Mouse (Mus musculus) 416B (cell line): ENCODE measurements around the gene Scd2.
"Not testable (repeated sequence)": the region's sequence is repeated elsewhere in the genome, so short reads cannot be mapped to it uniquely, and the experiment has no call there.

Source experiments
- DNase-seq: peaks from one replicate; pipeline ENCODE4 v3.0.0; 2011; ENCODE audit warnings: low read depth

Gene Scd2

DNA sequence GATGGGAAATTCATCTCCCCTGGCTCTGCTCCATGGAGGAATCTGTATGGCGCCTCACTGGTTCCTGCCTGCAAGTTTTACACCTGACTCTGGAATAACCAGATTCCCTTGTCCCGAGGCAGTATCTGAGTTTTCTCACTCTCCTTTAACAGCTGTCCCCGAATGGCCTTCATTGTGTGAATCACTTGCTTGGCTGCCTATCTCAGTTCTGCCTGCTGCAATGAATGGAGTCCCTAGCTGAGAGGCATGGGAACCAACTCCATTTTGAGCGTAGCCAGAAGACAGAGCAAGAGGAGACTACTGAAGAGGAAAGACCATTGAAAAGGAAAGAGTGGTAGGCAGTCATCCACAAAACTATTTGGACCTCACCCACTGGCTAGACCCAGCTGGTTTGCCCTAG is 19.8 kb upstream of the Scd2 start:
- no peak for DNase-seq

- DNase-seq: no peak
Observed at GRCm38 (mm10) chr19:44274452-44274851, 19.0 kb upstream of the Scd2 start.

- no peak for DNase-seq
Observed at GRCm38 (mm10) chr19:44275418-44275817, 18.1 kb upstream of the Scd2 start.

DNA sequence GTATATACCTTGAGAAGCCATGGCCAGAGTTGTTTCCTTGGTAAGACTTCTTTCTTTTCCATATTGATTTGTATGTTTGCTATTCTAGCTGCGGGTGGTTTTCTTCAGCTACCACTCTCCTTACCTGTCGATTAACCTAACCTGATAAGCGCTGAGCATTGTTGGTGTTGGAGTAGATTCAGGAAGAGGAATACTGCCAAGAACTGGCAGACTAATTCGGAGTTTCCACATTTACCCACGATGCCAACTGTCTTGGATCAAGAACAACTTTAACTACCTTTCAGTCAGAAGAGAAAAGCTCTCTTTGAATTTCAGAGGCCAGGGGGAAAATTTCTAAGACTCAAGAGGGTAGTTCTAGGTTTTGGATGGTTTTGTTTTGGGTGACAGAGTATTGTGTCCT is 16.6 kb upstream of the Scd2 start:
- no peak for DNase-seq

- DNase-seq: no peak
Observed at GRCm38 (mm10) chr19:44277931-44278330, 15.5 kb upstream of the Scd2 start.

DNA sequence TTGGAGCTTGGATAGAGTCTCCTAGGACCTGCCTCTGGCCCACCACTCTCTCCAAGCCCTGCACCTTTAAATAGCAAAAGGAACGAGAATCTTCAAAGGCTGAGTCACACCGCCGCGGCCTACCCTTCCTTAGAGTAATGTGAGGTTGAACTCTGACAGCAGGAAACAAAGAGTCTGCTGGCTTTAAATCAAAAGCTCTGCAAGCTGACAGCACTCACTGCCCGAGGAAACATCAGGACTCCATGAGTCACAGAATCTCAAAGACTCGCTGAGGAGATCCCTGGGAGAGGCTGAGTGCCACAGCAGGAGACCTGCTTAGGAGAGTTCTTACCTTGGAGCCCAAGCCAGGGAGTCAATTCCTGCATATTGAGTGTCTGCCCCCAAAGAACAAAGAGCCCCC is 12.7 kb upstream of the Scd2 start:
- DNase-seq: peak; percentile 87

DNA sequence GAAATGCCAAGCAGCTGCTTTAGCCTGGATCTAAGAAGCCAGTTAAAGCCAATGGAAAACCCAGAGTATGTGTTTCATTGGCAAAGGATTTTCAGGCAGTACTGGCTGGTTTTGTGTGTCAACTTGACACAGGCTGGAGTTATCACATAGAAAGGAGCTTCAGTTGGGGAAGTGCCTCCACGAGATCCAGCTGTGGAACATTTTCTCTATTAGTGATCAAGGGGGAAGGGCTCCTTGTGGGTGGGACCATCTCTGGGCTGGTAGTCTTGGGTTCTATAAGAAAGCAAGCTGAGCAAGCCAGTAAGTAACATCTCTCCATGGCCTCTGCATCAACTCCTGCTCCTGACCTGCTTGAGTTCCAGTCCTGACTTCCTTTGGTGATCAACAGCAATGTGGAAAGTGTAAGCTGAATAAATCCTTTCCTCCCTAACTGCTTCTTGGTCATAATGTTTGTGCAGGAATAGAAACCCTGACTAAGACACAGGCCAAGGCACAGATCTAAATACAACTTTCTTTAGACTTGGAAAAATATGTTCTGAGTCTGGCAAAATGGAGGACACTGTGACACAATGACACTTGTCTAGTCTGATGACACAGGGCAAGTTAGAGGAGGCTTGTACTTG is 11.5 kb upstream of the Scd2 start:
- not testable (repeated sequence) for DNase-seq

- no peak for DNase-seq
Observed at GRCm38 (mm10) chr19:44282534-44283156, 10.8 kb upstream of the Scd2 start.

- DNase-seq: no peak
Observed at GRCm38 (mm10) chr19:44283157-44284024, 10.1 kb upstream of the Scd2 start.

DNA sequence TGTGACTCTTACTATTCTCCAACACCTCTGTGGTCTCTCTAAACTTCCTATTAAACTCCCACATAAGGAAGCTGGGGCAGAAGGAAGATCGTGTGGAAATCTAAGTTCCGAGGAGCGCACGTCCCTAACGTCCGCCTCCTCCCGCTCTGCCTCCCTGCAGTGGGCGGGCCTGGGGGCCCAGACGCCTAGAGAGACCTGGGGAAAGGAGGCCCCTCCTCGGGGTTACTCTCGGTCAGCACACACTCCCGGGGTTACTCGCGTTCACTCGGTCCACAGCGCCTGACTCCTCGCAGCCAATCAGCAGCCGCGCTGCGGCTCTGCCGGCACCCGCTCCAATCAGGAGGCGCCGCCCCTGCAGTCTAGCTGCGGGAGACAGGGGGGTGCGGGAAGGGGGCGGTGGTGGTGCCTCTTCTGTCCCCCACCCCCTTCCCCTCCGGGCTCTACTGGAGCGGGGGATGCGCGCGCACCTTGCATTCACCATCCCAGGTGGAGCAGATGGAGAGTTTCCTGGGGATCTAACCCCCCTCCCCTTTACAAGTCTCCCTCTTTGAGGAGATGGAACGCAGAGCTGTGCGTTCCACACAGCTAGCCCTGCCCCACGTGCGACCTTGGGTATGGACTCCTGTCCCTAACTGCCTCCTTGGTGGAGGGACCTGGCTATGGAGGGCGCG is 9.3 kb upstream of the Scd2 start:
- no peak for DNase-seq

DNA sequence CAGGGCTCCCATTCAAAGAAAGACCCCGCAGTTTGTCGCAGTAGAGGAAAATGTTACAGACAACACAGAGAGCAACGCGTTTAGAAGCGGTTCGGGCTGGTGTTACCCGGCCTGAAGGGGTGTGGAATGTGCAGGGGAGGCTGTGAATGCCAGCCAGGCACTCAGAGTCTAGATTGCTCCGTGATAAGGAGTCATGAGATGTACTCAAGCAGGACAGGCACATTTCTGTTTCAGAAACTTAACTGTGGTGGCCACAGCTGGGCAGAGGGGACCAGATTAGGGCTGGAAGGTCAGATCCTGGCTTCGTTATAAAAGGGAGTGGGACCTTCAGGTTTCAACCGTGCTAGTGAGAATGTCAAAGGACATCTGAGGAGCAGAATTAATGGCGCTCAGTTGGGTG is 8.8 kb upstream of the Scd2 start:
- no peak for DNase-seq

DNA sequence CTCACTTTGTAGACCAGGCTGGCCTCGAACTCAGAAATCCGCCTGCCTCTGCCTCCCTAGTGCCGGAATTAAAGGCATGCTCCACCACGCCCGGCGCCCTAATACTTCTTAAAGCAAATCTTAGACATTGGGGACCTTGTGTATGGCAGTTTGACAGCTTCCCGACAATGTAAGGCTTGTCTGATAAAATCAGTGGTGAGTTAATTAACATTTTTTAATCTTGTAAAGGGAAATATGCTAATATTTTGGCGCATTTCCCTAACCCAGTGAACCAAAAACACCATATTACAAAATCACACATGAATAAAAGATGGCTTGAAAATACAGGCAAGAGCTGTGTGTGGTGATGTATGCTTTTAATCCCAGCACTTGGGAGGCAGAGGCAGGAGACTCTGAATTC is 7.9 kb upstream of the Scd2 start:
- no peak for DNase-seq

DNA sequence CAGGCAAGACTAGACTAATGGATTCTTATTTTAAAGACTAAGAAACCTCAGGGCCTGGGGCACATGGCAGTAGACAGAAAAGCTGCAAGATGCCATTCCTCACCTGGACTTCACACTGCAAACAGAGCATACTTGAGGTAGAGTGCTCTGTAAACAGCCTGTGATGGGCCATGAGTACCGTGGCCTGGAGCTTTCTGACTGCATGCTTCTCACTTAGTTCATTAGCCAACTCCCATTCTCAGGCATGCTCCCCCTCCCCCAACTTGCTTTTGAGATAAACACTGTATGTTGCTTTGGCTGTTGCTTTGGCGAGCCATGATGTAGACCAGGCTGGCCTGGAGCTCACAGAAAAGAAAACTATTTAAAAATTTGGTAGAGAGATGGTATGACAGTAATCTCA is 7.4 kb upstream of the Scd2 start:
- DNase-seq: no peak

- no peak for DNase-seq
Observed at GRCm38 (mm10) chr19:44287415-44288110, 5.9 kb upstream of the Scd2 start.

DNA sequence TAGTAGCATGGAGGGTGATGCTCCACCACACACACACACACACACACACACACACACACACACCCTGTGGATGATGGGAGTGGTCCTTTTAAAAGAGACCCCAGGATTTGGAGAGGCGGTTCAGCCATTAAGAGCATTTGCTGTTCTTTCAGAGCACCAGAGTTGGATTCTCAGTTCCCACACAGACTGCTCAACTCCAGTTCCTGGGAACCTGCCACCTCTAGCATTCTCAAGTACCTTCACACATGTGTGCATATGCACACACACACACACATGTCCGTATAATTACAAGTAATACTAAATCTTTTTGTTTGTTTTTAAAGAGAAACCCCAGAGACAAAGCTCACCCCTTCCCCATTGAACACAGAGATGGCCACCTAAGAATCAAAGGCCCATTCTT is 1.4 kb upstream of the Scd2 start:
- DNase-seq: no peak

DNA sequence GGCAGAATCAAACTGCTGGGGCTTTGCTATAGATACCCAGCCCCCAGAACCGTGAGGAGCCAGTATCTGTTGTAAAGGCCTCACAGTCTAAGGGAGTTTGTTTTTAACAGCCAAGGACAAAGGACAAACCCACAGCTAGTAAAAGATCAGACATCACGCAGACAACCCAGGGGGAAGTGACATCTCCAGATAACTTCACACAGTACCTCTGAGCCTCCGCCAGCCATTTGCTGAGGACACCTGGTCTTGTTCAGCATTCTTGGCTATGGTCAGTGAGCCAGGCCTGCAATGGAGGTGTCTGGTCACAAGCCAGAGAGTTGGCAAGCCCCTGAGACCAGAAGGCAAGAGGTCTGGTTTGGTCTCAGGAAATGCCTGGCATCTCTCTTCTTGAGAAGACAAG is 991 bp upstream of the Scd2 start:
- DNase-seq: no peak

DNA sequence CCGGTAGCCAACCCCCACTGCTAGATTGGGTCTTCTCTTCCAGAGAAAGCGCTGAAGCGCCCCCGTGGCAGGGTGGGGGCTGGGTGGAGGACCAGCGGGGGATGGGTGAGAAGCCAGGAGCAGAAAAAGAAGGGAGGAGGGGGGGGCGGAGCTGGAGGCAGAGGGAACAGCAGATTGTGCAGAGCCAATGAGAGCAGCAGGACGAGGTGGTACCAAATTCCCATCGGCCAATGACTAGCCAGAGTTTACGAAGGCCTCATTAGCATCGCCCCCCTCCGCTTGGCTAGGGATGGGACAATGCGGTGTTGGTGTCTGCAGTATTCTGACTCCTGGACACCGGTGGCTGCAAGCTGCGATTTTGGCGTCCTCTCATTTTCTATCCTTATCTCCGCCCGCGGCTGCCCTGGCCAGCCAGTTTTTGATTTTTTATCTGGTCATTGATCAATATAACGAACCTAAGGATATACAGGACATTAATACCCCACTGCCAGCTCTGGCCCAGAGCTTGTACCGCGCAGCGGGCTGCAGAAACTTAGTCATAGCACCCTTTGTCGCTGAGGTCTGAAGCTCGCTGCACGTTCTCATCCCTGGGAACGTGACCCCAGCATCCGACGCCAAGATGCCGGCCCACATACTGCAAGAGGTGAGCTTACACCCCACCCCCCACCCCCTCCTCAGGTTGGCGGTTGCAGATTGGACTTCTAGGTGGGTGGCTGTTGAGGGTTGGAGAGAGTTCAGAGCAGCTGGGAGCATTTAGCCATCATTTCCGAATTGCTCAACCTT is 486 bp downstream of the Scd2 start:
- DNase-seq: no peak

DNA sequence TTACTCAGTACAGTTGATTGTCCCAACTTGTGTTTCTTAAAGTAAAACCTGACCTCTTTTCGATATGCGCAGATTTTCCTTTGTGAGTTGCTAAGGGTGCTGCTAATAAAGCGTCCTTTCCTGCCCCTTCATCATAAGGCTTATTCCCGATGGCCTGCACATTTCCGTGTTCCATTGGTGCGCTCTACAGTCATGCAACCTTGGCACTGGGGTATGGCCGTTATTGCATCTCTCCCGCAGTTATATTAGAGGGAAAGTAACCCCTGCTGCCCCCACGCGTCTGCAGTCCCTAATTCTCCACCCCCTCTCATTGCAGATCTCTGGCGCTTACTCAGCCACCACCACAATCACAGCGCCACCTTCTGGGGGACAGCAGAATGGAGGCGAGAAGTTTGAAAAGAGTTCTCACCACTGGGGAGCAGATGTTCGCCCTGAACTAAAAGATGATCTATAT is 1.1 kb downstream of the Scd2 start:
- peak; percentile 57 for DNase-seq

DNA sequence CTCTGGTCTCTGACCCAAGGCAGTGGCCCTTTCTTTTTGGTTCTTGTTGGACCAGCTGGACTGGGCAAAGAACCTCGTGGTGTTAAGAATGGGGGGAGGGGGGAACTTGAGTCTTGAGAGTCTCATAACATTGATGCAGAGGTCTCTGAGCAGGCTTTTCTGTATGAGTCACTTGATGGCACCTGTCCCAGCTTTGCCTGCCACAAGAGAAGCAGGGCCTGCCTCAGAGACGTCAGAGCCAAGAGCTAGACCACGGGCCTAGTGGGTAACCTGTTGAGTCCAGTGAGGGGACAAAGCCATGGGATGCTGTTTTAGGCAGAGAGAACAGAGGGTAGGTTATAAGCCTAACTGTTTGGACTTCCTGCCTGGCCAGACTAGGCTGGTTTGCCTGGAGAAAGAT is 1.8 kb downstream of the Scd2 start:
- peak; percentile 8 for DNase-seq

DNA sequence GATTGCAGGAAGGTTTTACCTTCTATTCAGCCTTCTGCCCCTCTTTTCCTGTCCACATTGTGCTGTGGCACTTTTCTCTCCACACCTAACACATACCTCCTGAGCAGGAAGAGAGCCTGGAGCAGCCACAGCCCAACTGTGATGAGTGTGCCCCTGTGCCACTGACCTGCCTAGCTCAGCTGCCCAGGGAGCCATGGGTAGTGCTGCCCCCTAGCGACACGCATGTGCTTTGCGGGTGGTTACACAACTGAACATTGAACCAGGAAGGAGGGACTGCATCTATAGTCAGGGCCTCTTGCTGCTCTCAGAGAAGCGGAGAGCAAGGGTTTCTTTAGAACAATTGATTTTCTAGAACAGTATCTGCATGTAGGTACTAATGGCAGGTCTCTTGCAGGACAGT is 2.3 kb downstream of the Scd2 start:
- DNase-seq: peak; percentile 74

- DNase-seq: no peak
Observed at GRCm38 (mm10) chr19:44296186-44296585, 2.7 kb downstream of the Scd2 start.
